Mouse (Mus musculus) MEL-GATA-1-ER (cell line): ENCODE results near the gene Hic2.
"Not testable (repeated sequence)": the region's sequence is repeated elsewhere in the genome, so short reads cannot be mapped to it uniquely, and the experiment has no call there.

Experiments
- DNase-seq: peaks from one replicate; pipeline ENCODE4 v3.0.0-alpha.2; 2012; ENCODE audit warnings: low read depth; ENCODE audit errors: extremely low read depth

The Hic2 gene

DNA sequence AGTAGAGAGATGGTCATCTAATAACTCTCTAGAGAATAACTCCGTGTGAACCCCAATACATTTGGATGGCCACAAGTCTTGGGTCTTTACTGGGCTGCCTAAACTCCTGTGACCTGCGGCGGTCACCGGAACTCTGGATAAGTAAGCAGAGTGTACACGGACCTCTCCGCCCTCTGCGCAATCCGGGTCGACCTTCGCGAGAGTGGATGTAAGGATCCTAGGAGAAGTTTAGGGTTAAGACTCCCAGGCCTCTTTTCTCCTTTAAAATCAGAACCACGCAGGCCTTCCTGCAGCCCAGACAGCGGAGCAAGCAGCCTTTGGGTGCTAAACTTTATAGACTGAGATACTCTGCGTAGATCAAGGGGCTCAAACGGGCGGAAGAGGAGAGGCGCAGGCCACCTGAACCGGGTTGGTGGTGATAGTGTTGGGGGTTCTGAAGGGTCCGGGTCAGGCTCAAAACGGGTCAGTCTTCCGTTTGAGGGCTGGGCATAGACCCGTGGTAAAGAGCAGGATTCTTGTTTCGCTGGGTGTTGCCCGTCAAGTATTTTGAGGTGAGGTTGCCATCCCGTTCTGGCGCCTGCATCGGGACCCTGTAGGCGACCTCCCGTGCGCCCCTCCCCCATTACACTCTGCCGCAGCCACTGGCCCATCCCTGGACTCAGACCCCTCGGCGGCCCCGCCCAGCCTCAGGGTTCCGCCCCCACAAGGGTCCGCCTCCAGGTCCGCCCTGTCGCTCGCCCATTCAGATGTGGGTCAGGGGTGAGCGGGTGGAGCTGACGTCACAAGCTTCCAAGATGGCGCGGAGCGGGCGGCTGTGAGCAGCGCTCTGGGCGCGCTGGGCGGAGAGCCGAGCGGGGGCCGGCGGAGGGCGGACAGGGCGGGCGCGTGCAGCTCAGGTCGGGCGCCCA, at the start of gene Hic2:
Hic2 (plus strand) TSS at position 779 of the 908 bp plus-strand sequence.
- peak; percentile 73 for DNase-seq

DNA sequence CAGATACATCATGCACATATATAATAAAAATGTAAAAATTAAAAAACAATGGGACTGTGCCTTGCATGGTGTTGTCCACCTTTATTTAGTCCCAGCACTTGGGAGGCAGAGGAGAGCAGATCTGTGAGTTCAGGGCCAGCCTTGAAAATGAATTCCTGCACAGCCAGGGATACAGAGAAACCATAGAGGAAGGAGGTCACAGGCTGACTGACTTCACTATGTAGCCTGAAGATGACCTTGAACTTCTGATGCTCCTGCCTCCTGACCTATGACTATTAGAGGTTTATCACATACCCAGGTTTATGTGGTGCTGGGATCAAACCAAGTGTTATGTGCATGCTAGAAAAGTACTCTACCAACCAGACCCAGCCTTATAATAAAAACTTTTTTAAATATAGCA, 47.9 kb upstream of the Hic2 start:
- no peak for DNase-seq

DNA sequence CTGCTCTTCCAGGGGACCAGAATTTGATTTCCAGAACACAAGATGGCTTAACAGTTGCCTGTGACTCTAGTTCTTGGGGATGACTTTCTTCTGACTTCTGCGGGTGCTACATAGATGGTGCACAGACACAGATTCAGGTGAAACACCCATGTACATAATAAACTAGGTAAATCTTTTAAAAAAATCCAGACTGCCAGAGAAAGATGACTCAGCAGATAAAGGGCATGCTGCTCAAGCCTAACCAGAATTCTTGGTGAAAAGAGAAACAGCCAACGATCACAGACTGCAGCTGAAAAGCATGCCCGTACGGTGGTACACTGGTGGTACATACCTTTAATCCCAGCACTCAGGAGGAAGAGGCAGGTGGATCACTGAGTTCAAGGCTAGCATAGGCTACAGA, 39.5 kb upstream of the Hic2 start:
- DNase-seq, result no peak

DNA sequence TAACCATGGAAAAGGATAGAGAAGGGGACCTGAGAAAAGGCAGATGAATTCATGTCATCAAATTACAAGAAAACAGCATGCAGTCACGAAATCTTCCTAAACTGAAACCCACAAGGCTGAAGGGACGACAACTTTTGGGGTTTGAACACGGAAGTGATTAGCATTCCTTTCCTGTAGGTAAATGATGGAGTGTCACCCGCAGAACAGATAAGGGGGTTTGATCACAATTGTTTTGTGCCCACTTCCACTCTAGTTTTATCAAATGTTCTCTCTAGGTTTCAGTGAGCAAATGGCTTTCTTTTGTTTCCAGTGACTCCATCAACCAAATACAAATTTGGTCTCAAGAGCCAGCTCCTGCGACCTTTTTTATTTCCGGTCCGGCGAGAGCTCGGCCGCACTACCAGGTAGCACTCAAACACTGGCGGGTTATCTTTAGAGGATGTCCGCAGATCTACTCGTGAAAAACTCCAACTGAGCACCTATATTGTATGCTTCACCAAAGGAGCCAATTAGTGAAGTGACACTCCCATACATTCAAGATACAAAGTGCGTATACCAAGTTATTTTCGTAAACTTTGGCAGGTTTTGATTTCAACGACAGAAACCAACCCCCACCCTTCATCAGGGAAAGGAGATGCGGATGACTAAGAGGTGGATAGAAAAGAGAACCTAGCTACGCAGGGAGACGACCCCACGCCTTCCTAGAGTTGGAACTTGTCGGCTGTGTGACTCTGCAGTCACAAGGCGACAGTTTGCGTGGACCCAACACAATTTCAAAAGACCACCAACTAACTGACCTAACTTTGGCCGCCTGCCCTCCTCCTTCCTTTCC, 33.0 kb upstream of the Hic2 start:
- no peak for DNase-seq

DNA sequence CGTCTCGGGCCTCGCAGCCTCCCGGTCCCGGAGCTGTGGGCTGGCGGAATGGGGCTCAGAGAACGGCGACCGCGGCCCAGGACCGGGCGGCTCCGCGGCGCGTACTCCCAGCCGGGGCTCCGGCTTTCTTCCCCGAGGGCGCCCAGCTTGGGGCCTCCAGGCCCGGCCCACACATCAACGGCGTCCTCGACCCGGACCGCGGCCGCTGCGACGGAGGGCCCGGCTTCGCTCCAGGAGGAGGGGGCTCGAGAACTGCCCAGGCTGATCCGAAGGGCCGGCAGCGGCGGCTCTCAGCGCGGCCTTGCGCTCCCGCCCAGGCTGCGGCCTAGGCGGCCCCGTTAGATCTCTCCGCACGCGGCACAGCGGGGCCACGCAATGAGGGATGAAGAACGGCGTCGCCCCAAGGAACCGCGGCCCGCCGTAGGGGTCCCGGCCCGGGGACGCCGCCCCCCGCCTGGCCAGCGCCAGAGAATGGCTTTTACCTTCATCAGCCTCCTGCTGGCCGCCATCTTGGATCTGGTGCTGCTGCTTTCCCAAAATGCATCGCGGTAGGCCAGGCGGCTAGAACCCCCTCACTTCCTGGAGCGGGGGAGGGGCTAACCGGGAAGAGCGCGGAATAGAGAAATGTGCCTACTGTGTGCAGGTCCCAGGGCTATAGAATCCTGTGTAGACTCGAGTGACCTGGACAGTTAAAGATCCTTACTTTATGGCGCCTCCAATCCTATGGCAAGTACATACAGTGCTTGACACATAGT, 32.2 kb upstream of the Hic2 start:
- DNase-seq, result no peak

DNA sequence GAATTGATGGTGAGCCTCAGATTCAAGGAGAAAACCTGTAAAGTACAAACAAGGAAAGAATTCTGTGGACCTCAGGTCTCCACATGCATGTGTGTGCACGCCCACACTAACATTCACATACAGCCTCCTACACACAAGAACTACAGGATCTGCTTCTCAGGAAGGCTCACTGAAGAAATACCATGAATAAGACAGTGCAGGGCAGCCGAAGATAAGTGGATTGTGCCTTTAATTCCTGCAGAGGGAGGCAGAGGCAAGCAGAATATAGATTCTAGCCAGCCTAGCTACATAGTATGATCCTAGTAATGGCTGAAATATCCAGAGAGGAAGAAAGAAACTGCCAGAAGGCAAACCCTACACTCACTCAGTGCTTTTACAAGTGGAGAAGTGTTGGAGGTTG, 31.4 kb upstream of the Hic2 start:
- DNase-seq, result no peak

DNA sequence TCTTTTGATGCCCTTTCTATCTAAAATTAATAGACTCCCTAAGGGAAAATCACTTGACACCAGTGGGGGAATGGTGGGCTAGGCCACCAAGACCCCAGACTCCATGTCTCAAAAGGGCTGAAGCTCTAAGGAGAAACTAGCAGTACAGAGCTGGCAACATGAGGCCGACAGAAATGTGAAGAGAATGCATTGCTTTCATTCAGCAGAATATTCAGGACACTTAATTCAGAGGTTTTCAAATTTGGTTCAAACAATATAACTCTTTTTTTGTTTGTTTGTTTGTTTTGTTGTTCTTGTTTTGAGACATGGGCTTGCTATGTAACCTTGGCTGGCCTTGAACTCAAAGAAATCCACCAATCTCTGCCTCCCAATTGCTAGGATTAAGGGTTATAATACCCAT, 30.8 kb upstream of the Hic2 start, which contains the start of gene Ube2l3:
Ube2l3 (minus strand) TSS at position 101 of the 400 bp plus-strand sequence.
- no peak for DNase-seq

DNA sequence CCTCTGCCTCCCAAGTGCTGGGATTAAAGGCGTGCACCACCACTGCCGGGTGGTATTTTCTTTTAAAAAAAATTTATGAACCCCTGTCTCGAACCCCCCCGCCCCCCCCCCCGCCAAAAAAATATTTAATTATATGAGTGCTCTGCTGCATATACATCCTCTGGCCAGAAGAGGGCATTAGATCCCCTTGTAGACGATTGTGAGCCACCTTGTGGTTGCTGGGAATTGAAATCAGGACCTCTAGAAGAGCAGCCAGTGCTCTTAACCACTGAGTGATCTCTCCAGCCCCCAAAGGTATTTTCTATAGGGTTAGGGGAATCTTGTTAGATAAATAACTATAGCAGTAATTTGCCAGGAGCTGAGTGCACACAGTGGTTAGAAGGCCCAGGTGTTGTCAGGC, 28.4 kb upstream of the Hic2 start:
- DNase-seq, result no peak

DNA sequence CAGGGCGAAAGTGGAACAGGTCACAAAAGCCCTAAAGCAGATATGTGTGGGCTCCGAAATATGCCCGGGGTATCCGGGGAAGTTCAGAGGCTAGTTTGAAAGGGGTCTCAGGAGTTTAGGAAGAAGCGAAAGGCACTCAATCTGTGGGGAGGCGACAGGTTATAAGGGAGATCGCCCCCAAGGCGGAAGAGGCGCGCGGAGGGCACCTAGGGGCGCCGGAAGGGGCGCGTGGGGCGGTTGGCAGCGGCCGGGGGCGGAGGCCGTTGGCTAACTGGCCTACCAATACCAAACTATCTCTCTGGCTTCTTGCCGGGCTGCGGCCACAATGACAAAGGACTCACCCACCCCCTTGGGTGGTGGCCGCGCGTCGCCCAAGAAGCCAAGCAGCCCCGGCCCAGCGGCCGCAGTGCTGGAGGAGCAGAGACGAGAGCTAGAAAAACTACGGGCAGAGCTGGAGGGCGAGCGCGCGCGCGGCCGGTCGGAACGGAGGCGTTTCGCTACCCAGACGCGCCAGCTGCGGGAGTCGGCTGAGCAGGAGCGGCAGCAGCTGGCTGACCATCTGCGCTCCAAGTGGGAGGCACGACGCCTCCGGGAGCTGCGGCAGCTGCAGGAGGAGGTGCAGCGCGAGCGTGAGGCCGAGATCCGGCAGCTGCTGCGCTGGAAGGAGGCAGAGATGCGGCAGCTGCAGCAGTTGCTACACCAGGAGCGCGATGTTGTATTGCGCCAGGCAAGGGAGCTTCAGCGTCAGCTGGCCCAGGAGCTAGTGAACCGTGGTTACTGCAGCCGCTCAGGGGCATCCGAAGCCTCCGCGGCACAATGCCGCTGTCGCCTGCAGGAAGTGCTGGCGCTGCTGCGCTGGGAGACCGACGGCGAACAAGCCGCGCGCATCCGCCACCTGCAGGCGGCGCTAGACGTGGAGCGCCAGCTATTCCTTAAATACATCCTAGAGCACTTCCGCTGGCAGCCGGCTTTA, 24.7 kb upstream of the Hic2 start, which contains the start of gene Rimbp3:
Rimbp3 (plus strand) TSS at position 215 of the 973 bp plus-strand sequence.
- DNase-seq, result peak; percentile 72

DNA sequence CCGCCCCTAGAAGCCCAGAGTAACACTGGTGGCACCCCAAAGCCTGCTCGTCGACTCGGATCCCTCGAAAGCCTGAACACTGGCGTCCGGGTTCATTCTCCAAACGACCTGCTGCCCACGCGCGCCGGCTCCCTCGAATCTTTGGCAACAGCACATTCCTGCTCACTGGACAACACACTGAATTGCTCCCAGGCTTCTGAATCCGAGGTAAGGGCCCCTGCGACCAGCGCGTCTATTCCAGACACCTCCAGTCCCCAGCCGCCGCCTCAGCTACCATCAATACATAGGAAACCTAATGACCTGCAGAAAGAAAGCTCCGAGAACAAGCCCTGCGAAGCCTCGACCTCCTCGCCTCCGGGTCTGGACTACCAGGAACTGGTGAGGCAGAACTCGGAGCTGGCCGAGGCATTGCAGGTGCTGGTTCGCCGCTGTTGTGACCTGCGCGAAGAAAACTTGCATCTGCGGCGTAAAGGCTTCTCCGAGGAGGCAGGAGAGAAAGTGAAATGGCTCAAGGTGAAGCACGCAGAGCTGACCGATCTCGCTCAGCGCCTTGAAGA, 23.9 kb upstream of the Hic2 start:
- DNase-seq, result no peak

DNA sequence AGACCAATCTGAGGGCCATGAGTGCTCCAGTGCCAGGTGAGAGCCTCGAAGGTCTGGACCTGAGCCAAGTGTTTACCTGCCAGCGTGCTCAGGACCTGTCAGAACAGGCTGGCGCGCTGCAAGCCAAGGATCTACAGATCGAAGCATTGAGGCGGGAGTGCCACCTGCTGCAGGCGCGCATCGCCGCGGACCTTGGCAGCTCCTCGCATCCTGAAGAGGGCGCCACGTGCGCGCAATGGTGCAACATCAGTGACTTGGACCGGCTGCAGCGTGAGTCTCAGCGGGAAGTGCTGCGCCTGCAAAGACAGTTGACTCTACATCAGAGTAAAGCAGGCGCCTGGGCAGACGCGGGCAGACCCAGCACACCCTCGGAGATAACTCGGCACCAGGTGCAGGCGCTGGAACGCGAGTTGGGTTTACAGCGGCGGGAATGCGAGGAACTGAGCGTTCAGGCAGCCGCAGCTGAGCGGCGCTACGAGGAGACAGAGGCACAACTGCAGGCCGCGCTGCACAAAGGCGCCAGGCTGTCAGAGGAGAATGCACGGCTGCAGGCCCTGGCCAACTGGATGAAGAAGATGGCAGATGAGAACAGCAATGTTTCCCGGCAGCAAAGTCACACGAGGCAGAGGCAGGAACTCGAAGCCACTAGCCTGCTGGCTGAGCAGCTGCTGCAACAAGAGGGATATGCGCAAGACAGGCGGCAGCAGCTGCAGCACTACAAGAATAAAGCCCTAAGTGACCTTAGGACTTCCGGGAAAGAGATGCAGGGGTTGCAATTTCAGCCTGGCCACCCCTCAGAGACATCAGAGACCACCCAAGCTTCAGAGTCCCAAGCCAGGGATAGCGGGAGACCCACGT, 23.2 kb upstream of the Hic2 start:
- no peak for DNase-seq

DNA sequence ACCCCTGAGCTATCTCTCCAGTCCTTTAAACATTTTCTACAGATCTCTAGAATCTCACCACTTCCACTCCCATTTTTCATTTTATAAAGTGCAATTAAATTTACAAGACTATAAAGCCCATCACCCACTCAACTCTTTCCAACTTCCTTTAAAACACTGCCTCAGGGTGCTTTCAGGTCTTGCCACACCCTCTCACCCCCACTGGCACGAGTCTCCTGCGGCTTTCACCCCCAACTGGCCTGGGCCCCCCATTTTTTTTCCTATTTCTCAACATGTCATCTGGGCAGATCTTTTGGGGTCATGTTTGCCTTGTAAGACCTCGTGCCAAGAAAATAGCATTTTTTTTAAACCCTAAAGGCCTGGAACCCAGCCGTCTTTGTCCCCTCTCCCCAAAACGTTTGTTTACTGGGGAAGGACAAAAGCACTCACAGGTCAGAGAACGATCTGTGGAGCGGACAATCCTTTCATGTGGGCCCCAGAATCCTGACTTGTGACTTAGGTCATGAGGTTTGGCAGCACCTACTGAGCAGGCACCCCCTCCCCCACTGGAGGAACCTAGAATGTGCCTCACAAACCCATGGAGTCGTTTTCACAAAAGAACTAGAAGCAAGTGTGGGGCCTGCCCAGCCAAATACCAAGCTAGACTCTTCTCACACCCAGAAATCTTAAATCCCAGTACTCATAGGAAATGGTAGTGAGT, 16.3 kb upstream of the Hic2 start:
- DNase-seq, result no peak

DNA sequence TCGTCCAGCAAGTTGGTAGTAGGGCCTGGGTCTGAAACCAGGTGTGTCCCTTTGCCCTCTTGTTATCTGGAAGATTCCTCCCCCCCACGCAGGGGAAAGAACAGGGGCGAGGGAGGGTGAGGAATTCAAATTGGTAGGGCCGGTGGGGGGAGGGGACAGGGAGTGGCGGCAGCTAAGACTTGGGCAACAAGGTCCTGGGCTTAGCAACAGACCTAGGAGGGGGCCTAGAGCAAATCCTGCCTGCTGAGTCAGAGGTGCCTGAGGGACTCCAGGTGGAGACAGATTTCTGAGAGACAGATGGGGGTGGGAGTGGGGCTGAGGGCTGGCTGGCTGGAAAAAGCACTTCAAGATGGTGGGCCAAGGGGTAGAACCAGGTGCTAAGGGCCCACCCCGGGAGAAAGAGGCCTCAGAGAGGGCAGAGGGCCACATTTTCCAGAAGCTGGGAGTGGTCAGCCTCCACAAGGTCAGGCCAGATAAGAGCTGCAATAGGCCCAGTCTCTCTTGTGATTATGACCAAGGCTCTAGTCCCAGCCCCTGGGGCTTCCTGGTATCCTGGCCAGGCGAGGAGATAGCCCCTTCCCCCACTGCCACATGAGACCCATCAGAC, 13.1 kb upstream of the Hic2 start:
- DNase-seq, result no peak

DNA sequence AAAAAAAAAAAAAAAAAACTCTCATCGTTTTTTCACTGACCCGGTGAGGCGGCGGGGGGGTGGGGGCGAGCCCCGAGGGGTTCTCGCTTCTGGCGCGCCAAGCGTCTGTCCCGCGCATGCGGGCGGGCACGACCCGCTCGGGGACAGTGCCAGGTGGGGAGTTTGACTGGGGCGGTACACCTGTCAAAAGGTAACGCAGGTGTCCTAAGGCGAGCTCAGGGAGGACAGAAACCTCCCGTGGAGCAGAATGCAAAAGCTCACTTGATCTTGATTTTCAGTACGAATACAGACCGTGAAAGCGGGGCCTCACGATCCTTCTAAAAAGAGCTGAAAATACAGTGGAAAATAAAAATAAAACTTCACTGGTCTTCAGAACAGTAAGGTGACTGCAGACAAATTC, 11.2 kb upstream of the Hic2 start:
- DNase-seq, result peak; percentile 83

DNA sequence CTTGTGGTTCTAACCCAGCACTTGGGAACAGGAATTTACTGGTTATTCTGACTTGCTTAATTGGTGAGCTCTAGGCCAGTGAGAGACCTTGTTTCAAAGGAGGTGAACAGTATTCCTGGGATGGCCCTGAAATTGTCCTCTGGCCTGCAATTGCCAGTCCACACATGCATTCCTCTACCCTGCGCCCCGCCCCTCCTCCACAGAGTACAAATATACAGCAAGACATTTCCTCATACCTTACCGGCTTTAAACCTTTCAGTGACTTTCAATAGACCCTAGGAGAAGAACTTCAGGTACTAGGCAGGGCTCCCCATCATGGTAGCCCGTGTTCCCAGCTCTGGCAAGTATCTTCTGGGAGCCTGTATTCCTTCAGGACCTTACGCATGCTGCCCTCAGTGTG, 7.8 kb upstream of the Hic2 start:
- DNase-seq, result no peak

DNA sequence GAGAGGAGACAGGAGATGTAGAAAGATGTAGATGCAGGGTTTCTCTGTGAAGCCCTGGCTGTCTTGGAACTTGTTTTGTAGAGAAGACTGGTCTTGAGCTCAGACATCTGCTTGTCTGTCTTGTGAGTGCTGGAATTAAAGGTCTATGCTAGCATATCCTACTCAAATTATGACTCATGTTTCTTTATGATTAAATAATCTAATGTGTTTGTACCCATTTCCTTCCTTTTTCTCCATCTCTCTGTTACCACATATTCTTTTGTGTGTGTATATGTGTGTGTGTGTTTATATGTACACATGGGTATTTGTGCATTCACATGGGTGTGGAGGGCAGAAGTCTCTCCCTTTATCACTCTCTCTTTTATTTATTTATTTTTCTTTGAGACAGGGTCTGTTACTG, 6.9 kb upstream of the Hic2 start:
- DNase-seq, result no peak

DNA sequence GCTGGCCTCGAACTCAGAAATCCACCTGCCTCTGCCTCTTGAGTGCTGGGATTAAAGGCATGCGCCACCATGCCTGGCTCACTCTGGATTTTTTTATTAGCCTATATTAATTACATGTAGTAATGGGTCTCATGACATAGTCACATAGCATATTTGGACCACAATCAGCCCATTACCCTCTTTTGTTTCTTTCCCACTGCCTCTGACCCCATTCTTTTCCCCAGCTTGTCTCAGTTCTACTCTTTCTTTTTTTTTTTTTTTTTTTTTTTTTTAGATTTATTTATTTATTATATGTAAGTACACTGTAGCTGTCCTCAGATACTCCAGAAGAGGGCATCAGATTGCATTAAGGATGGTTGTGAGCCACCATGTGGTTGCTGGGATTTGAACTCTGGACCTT, 1.8 kb upstream of the Hic2 start:
- not testable (repeated sequence) for DNase-seq
